Mouse (Mus musculus) embryonic facial prominence, embryonic 13.5 days (tissue): Measurements from ENCODE around the gene Rexo1. TPM values are rescaled to one million over a fixed set of nuclear protein-coding genes. Genes with fewer than 3 reads are reported as not detected.

Source experiments
- ATAC-seq: fragments of 200-750 bp; cut with Nextera tagmentation; 2 replicates; pipeline ENCODE4 v1.8.0; 2017; ENCODE audit warnings: low read depth; ENCODE audit not compliant: insufficient number of reproducible peaks, insufficient read depth, low FRiP score, low TSS enrichment
- H3K27ac ChIP-seq: fragments of 300-500 bp; sonication (generic); 2 replicates; pipeline ENCODE4 v1.5.1; 2015; ENCODE audit warnings: moderate library complexity, mild to moderate bottlenecking, inconsistent platforms
- H3K27me3 ChIP-seq: fragments of 300-500 bp; sonication (generic); 2 replicates; pipeline ENCODE4 v1.6.1; 2015; ENCODE audit warnings: mild to moderate bottlenecking, inconsistent platforms
- H3K36me3 ChIP-seq: fragments of 300-500 bp; sonication (generic); 2 replicates; pipeline ENCODE4 v1.6.1; 2015; ENCODE audit warnings: mild to moderate bottlenecking, inconsistent platforms
- H3K4me1 ChIP-seq: fragments of 300-500 bp; sonication (generic); 2 replicates; pipeline ENCODE4 v1.6.1; 2015; ENCODE audit warnings: inconsistent platforms
- H3K4me2 ChIP-seq: fragments of 300-500 bp; sonication (generic); 2 replicates; pipeline ENCODE4 v1.6.1; 2015; ENCODE audit warnings: moderate library complexity, mild to moderate bottlenecking, inconsistent platforms
- H3K4me3 ChIP-seq: fragments of 300-500 bp; sonication (generic); 2 replicates; pipeline ENCODE4 v1.5.1; 2015; ENCODE audit warnings: mild to moderate bottlenecking, inconsistent platforms
- H3K9ac ChIP-seq: fragments of 300-500 bp; sonication (generic); 2 replicates; pipeline ENCODE4 v1.6.1; 2015; ENCODE audit warnings: mild to moderate bottlenecking, inconsistent platforms
- H3K9me3 ChIP-seq: fragments of 300-500 bp; sonication (generic); 2 replicates; pipeline ENCODE4 v1.6.1; 2016; ENCODE audit warnings: inconsistent platforms
- WGBS: fragments of 180-500 bp; shearing (Covaris S2); methylation state at CpG from one replicate; pipeline ENCODE4 v1.1.7; 2015; ENCODE audit warnings: mixed read lengths; 5-methylcytosine and 5-hydroxymethylcytosine counted together
- polyA plus RNA-seq: library from polyadenylated mRNA; unstranded; fragments of >200 nt; fragmentation: Nextera tagmentation; extraction: Ambion mirVana; gene quantifications from 2 replicates; pipeline ENCODE4 v1.2.1, GENCODE M21; 2015

Gene Rexo1
- polyA plus RNA-seq, 1 experiment from 2014 or later: 31.3 TPM

DNA sequence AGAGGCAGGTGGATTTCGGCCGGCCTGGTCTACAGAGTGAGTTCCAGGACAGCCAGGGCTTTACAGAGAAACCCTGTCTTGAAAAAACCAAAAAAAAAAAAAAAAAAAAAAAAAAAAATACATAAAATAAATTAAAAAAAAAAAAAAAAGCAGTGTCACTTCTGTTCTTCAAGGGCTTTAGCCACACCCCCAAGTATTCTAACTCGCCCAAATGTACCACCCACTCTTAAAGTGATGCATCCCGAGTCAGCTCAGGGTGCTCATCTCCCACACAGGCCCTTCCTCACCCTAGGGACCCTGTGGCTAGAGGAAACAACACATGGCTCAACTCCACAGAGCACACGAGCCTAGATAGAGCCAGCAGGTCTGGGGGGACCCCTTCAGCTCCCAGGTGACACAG is 21.7 kb upstream of the Rexo1 start:
- Histone ChIP-seq H3K4me2 (no peak overlapping the region), H3K9ac (no peak overlapping the region), H3K4me3 (no peak overlapping the region), H3K27ac (peak overlapping the region; percentile 23; the same call in 1 of the 2 replicates), H3K36me3 (peaks cover 42% of the 10 kb centered on the region), H3K9me3 (no peaks in the 10 kb centered on the region), H3K4me1 (peaks cover 36% of the 10 kb centered on the region), H3K27me3 (no peaks in the 10 kb centered on the region)
- no peak for ATAC-seq
- 90% methylated on average over 5 of the region's 5 CpGs for WGBS

DNA sequence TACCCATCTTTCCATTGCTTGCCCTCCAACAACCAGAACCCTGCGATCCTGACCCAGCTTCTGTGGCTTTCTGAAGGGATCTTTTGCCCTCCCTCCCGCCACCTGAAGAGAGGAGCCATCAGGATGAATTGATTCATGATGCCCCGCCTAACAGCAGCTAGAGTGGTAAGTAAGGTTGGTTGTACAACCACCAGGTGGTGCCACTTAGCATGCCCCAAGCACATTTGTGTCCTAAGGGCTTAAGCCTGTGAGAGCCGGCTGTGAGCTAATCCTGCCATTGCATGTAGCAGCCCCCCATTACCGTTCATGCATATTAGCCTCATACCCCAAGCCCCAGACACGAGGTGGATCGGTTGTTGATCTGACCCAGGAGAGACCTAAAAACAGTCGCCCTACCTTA is 17.6 kb upstream of the Rexo1 start:
- peak overlapping the region; percentile 95 for H3K27ac ChIP-seq
- peak overlapping the region; percentile 88 for H3K4me2 ChIP-seq
- WGBS: 5% methylated on average over 8 of the region's 8 CpGs
- peaks cover 39% of the 10 kb centered on the region for H3K4me1 ChIP-seq
- H3K36me3 ChIP-seq: peaks cover 13% of the 10 kb centered on the region
- peak overlapping the region; percentile 89 for H3K4me3 ChIP-seq
- H3K9me3 ChIP-seq: no peaks in the 10 kb centered on the region
- H3K27me3 ChIP-seq: no peaks in the 10 kb centered on the region
- ATAC-seq: no peak
- H3K9ac ChIP-seq: peak overlapping the region; percentile 86

DNA sequence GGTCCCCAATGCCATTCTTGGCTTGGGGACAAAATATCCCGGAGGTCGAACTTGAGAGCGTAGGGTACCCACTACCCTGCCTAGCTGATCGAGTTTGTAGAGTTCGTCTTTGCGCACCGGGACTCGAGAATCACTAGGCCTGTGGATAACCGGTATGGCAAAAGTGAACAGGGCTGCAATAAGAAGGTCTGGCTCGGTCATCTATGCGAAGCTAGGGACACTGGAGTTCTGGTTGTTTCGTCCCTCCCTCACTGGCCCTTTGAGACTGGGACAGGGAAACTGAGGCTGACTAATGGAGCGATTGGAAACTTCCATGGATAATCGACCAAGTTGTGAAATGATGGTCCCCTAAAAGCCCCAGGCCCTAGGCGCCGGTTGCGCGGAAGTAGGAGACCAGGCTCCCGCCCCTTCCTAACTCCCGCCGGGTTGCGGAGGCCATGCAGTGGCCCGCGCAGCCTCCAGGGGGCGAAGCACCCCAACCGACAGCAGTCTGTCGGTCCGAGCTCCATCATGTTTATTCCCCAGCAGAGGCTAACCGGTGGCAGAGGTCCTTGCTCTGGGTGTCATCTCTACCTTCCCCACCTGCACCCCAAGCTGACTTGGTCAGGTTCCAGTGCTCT is 16.9 kb upstream of the Rexo1 start:
- no peak; the same call in 1 of the 2 replicates for ATAC-seq
- Histone ChIP-seq H3K36me3 (peaks cover 6% of the 10 kb centered on the region), H3K9ac (peak overlapping the region; percentile 86), H3K27ac (peak overlapping the region; percentile 95), H3K4me2 (peak overlapping the region; percentile 88), H3K9me3 (no peaks in the 10 kb centered on the region), H3K4me1 (peaks cover 46% of the 10 kb centered on the region), H3K4me3 (peak overlapping the region; percentile 89), H3K27me3 (no peaks in the 10 kb centered on the region)
- WGBS: under 1% methylated on average over 29 of the region's 29 CpGs

DNA sequence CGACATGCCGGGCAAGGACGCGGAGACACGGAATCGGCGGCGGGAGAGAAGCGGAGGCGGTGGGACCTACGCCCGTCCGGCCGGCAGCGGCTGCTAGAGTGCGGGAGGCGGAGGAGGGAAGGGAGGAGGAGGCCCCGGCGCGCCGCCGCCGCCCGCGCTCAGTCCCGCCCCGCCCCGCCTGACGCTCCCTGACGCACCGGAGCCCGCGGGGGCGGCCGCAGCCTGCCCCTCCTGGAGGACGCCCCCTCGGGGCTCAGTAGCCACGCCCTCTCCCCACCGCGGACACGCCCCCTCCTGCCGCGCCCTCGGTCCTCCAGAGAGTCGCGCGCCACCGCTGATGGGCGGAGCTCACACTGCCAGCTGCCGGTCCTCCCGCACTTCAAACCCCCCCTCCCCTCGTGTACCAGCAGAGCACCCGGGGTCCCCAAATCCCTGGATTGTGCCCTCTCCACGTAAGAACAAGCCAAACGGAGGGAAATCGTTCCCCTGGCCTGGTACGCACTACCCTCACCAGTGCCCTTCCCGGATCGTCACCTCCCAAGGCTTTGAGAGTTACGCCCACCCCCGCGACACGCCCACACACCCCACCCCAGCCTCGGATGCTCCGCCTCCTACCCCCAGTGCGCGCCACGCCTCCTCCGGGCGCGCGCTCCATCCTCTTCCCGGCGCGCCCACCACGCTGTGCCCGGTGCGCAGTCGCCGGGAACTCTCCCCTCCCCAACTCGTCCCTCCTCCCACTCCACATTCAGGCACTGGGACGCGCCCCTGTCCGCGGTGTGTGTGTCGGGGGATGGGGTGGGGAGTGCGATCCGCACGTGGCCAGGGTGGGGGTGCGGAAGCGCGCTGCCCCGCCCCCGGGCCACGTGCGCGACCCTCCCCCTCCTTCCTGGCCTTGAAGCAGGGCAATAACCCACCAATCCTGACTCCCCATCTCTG is 16.1 kb upstream of the Rexo1 start, which contains the start of gene Klf16:
Klf16 (minus strand) TSS at position 127 of the 936 bp plus-strand sequence.
- WGBS: under 1% methylated on average over 94 of the region's 97 CpGs
- H3K36me3 ChIP-seq: peaks cover 2% of the 10 kb centered on the region; the same call in 1 of the 2 replicates
- H3K4me1 ChIP-seq: peaks cover 50% of the 10 kb centered on the region

DNA sequence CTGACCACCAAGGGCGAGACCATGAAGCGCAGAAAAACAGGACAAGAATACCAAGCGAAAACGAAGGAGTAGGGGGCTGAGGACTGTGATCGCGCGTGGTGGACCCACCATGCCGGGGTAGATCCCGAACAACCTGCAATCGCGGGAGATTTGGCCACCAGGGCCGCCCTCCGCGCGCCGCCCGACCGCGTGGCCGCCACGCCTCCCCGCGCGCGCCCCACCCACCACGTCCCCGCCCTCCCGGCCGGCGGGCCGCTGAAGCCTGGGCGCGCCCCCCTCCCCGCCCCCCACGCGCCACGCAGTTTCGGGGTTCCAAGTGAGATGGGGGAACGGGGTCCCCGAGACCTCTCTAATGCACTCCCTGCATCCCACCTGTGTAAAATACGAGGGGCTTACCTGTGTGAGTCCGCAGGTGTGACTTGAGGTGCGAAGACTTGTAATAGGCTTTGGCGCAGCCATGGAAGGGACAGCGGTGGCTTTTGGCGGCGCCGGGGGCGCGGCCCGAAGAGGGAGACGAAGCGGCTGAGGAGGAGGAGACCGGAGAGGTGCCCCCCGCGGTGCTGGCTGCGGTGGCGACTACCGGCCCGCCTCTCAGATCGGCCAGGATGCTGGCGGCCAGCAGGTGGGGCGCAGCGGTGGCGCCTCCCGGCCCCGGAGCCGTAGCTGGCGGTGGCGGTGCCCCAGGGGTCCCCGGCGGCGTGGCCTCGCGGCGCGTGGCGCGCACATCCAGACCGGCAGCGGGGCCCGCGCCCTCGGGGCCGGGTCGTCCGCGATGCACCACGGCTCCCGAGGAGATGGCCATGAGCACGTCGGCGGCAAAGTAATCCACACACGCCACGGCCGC is 15.2 kb upstream of the Rexo1 start:
- H3K9ac ChIP-seq: peak overlapping the region; percentile 86
- H3K9me3 ChIP-seq: no peaks in the 10 kb centered on the region
- peak overlapping the region; percentile 95 for H3K27ac ChIP-seq
- peak overlapping the region; percentile 88 for H3K4me2 ChIP-seq
- H3K4me1 ChIP-seq: peaks cover 59% of the 10 kb centered on the region
- H3K4me3 ChIP-seq: peak overlapping the region; percentile 89
- H3K27me3 ChIP-seq: no peaks in the 10 kb centered on the region
- under 1% methylated on average over 94 of the region's 96 CpGs for WGBS
- no peaks in the 10 kb centered on the region for H3K36me3 ChIP-seq
- ATAC-seq: no peak; the same call in 1 of the 2 replicates

More for the DNA sequence above, 16.1 kb upstream of the Rexo1 start, which contains the start of gene Klf16:
- no peaks in the 10 kb centered on the region for H3K27me3 ChIP-seq
- peak within 1 kb of the TSS; percentile 86 for H3K9ac ChIP-seq
- no peaks in the 10 kb centered on the region for H3K9me3 ChIP-seq
- peak within 1 kb of the TSS; percentile 95 for H3K27ac ChIP-seq
- peak within 1 kb of the TSS; percentile 89 for H3K4me3 ChIP-seq
- peak; percentile 82 for ATAC-seq
- peak within 1 kb of the TSS; percentile 88 for H3K4me2 ChIP-seq

DNA sequence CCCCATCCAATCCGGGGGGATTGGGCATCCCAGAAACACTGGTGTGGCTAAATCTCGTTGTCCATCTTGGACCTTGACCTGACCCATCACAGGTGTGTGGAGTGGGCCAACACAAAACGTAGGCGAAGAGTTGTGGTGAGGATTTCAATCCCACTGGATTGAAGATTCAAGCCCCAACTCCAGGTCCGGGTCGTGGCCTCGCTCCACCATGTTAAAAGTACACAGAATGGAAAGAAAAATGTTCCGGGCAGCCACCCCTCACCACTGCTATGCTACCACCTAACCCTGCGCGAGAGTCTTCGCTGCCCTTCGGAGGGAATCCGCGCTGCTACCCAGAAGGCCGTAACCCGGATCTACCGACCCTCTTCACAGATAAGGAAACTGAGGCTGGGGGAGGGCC is 14.6 kb upstream of the Rexo1 start:
- Histone ChIP-seq H3K9ac (peak overlapping the region; percentile 86), H3K4me2 (peak overlapping the region; percentile 88), H3K27ac (peak overlapping the region; percentile 95; the same call in 1 of the 2 replicates), H3K9me3 (no peaks in the 10 kb centered on the region), H3K4me1 (peaks cover 66% of the 10 kb centered on the region), H3K36me3 (no peaks in the 10 kb centered on the region), H3K27me3 (no peaks in the 10 kb centered on the region), H3K4me3 (peak overlapping the region; percentile 89)
- 12% methylated on average over 17 of the region's 17 CpGs for WGBS
- ATAC-seq: no peak

DNA sequence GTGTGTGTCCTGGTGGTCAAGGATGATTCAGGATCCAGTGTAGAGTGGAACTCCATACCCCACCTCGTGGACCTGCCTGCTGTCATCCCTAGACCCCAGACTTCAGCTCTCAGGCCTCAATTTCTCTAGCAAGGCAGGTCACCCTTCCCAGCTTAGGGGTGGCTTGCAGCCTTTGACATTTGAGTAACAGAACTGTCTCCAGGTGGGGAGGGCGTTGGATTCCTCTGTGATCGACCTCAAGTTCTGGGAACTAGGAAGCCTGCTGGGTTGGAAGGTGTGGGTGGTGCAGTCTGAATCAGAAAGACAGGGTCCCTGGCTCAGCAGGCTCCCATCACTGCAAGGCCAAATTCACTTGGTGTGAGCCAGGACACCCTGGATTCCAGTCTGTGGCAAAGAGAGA is 13.5 kb upstream of the Rexo1 start:
- H3K9me3 ChIP-seq: no peaks in the 10 kb centered on the region
- H3K4me3 ChIP-seq: peak overlapping the region; percentile 89
- H3K36me3 ChIP-seq: no peaks in the 10 kb centered on the region
- no peak for ATAC-seq
- H3K9ac ChIP-seq: peak overlapping the region; percentile 86
- H3K4me1 ChIP-seq: peaks cover 76% of the 10 kb centered on the region
- H3K27ac ChIP-seq: no peak overlapping the region
- H3K27me3 ChIP-seq: no peaks in the 10 kb centered on the region
- peak overlapping the region; percentile 88 for H3K4me2 ChIP-seq
- 76% methylated on average over 3 of the region's 3 CpGs for WGBS

DNA sequence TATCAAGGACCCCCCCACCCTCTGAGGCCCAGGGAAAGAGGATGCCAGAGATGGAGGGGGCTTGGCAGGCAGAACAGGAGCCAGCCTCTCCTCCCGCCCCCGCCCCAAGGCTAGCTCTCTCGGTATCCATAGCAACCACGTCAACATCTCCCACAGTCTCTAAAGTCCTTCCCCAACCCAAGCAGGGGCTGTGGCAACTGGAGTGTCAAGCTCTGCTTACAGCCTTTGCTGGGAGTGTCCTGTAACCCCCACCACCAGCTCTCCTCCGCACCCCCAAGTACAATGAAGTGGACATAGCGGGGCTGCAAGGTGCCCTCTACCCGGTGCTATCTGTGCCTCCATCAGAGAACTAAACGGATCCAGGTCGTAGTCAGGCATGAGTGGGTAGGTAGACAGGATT is 12.6 kb upstream of the Rexo1 start:
- peak overlapping the region; percentile 86 for H3K9ac ChIP-seq
- H3K36me3 ChIP-seq: no peaks in the 10 kb centered on the region
- H3K4me1 ChIP-seq: peaks cover 74% of the 10 kb centered on the region
- H3K4me2 ChIP-seq: peak overlapping the region; percentile 24; the same call in 1 of the 2 replicates
- no peak overlapping the region for H3K27ac ChIP-seq
- no peak overlapping the region for H3K4me3 ChIP-seq
- 53% methylated on average over 9 of the region's 9 CpGs for WGBS
- H3K9me3 ChIP-seq: no peaks in the 10 kb centered on the region
- no peak for ATAC-seq
- no peaks in the 10 kb centered on the region for H3K27me3 ChIP-seq

DNA sequence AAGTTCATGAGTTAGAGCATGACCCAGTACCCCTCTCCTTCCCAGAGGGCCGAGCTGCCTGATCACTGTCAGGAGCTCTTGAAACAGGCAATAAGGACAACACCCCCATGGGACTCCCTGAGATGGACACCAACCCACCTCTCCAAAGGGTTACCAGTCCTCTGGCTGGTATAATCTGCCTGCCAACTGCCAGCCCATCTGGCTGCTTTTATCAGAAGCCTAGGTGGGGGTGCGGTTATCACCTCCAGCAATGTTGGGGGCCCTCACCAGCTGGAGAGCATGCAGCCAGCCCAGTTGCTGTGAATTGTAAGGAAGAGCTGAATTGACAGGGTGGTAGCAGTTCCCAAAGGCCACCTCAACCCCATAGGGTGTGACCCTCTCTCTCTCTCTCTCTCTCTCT is 11.1 kb upstream of the Rexo1 start:
- Histone ChIP-seq H3K27me3 (no peaks in the 10 kb centered on the region), H3K4me1 (peaks cover 65% of the 10 kb centered on the region), H3K4me3 (no peak overlapping the region), H3K4me2 (no peak overlapping the region), H3K36me3 (peaks cover 14% of the 10 kb centered on the region), H3K27ac (no peak overlapping the region), H3K9ac (no peak overlapping the region), H3K9me3 (no peaks in the 10 kb centered on the region)
- WGBS: 84% methylated on average over 2 of the region's 2 CpGs
- ATAC-seq: no peak

DNA sequence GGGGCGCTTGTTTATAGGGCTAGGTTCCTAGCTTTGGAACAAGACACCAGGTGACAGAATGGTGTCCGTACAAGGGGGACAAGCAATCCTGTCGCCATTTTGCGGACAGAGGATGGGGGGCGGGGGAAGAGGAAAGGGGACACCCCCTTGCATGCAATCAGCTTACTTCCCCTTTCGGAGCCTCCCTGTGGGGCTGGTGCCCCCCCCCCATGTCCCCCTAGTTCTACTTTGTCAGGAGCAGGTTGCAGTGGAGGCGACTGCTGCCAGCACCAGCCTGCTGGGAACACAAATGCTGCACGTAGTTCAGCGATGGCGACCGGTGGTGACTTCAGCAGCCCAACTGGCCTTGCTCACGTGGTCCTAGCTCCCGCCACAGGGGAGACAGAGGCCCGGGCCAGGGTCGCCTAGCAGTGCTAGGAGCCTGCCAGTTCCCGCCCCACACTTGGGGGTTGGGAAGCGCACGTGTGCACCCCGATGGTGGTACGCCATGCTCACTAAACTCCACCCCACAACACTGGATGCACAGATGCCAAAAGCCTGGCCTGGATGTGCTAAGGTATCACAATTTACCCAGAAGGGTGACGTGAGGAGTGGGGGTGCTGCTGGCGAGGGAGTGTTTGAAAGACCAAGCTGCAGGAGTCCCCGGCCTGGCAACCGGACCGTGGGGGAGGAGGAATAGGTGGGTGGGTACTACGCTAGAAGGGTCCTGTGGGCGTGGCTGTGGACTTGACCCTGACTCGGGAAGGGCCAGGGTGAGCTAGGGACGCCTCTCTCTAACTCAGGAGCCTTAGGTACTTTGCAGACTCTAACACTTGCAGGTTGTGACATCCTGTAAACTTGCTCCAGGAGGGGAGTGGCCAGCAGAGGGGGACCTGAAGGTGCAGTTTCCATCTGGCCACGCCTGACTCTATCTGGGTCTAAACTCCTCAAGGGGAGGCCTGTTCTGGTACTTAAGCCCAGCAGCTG is 9.8 kb upstream of the Rexo1 start:
- 22% methylated on average over 30 of the region's 30 CpGs for WGBS
- Histone ChIP-seq H3K4me1 (peaks cover 72% of the 10 kb centered on the region), H3K9me3 (no peaks in the 10 kb centered on the region), H3K27me3 (no peaks in the 10 kb centered on the region), H3K9ac (peak overlapping the region; percentile 65), H3K4me2 (peak overlapping the region; percentile 51), H3K27ac (peak overlapping the region; percentile 55; the same call in 1 of the 2 replicates), H3K4me3 (peak overlapping the region; percentile 20), H3K36me3 (peaks cover 18% of the 10 kb centered on the region)
- no peak for ATAC-seq
